Mouse (Mus musculus) CH12.LX (cell line): ENCODE measurements around the gene Grin2a. TPM values are rescaled to one million over a fixed set of nuclear protein-coding genes. Genes with fewer than 3 reads are reported as not detected.

Source experiments
- DNase-seq: peaks from one replicate; pipeline ENCODE4 v3.0.0-alpha.2; 2013; ENCODE audit errors: extremely low read depth
- H3K27ac ChIP-seq: 2 replicates; pipeline ENCODE4 v1.5.1; 2012; ENCODE audit warnings: low read depth, mild to moderate bottlenecking, control low read depth, moderate library complexity; ENCODE audit not compliant: insufficient read depth
- H3K27me3 ChIP-seq: replicated peaks from 2 replicates; pipeline ENCODE3; 2012; ENCODE audit warnings: inconsistent platforms
- H3K36me3 ChIP-seq, 2 experiments: replicated peaks in 1 of 2; 2 replicates each; pipeline versions ENCODE3 to v1.6.1; 2012; ENCODE audit warnings: inconsistent platforms in 1 of 2, low read length in 1 of 2, mild to moderate bottlenecking in 1 of 2, mixed read lengths in 1 of 2, moderate library complexity in 1 of 2; ENCODE audit not compliant: control insufficient read depth in 1 of 2, insufficient read depth in 1 of 2
- H3K4me1 ChIP-seq, 2 experiments: 2 replicates each; pipeline ENCODE4 v1.6.1; 2012; ENCODE audit warnings: inconsistent platforms in 1 of 2, moderate library complexity in 1 of 2; ENCODE audit not compliant: insufficient read depth in 2 of 2, control insufficient read depth in 1 of 2
- H3K4me2 ChIP-seq: 2 replicates; pipeline ENCODE4 v1.6.1; 2012; ENCODE audit warnings: low read depth, mild to moderate bottlenecking, control low read depth; ENCODE audit not compliant: poor library complexity, insufficient read depth, severe bottlenecking
- H3K4me3 ChIP-seq, 3 experiments: fragments of 150-350 bp in 1 of 3; sonication (generic) in 1 of 3; replicated peaks in 1 of 3; 2 replicates each; pipeline versions ENCODE3 to v1.5.1; 2011 to 2012; ENCODE audit warnings: low read depth in 2 of 3, low read length in 2 of 3, mild to moderate bottlenecking in 2 of 3, moderate library complexity in 2 of 3, control low read depth in 1 of 3, improper control_type of control experiment in 1 of 3, inconsistent platforms in 1 of 3, mixed read lengths in 1 of 3; ENCODE audit not compliant: poor library complexity in 1 of 3
- H3K79me2 ChIP-seq: replicated peaks from 2 replicates; pipeline ENCODE4 v1.6.1; 2012; ENCODE audit warnings: mild to moderate bottlenecking, moderate library complexity; ENCODE audit not compliant: control insufficient read depth, poor library complexity, insufficient read depth, severe bottlenecking; ENCODE audit errors: extremely low read depth
- H3K9ac ChIP-seq: 2 replicates; pipeline ENCODE4 v1.6.1; 2012; ENCODE audit warnings: low read depth, mild to moderate bottlenecking, control low read depth, moderate library complexity; ENCODE audit not compliant: insufficient read depth
- H3K9me3 ChIP-seq: replicated peaks from 2 replicates; pipeline ENCODE3; 2012; ENCODE audit warnings: low read length, inconsistent platforms, mixed read lengths
- CHD1 ChIP-seq: IDR thresholded peaks from 2 replicates; pipeline ENCODE4 v1.6.1; 2012; ENCODE audit warnings: low read depth, low read length, improper control_type of control experiment, inconsistent platforms
- CTCF ChIP-seq, 2 experiments: IDR thresholded peaks in 1 of 2; conservative IDR thresholded peaks in 1 of 2; 2 replicates each; pipeline ENCODE4 v1.5.1; 2011 to 2012; ENCODE audit warnings: low read depth in 2 of 2, low read length in 2 of 2, improper control_type of control experiment in 1 of 2, inconsistent platforms in 1 of 2, mild to moderate bottlenecking in 1 of 2, moderate library complexity in 1 of 2
- EP300 ChIP-seq: IDR thresholded peaks from 2 replicates; pipeline ENCODE4 v1.6.1; 2011; ENCODE audit warnings: low read length, improper control_type of control experiment
- IRF4 ChIP-seq: IDR thresholded peaks from 2 replicates; pipeline ENCODE4 v1.6.1; 2014; ENCODE audit warnings: low read depth, mild to moderate bottlenecking, inconsistent platforms, low read length, improper control_type of control experiment
- JUND ChIP-seq: conservative IDR thresholded peaks from 2 replicates; pipeline ENCODE4 v1.6.1; 2011; ENCODE audit warnings: low read depth, low read length, improper control_type of control experiment
- KAT2A ChIP-seq: IDR thresholded peaks from 2 replicates; pipeline ENCODE4 v1.6.1; 2012; ENCODE audit warnings: low read length, improper control_type of control experiment, inconsistent platforms; ENCODE audit not compliant: insufficient replicate concordance
- MAX ChIP-seq: IDR thresholded peaks from 2 replicates; pipeline ENCODE4 v1.6.1; 2011; ENCODE audit warnings: low read length, improper control_type of control experiment
- MXI1 ChIP-seq: IDR thresholded peaks from 2 replicates; pipeline ENCODE4 v1.6.1; 2011; ENCODE audit warnings: mild to moderate bottlenecking, low read depth, low read length, improper control_type of control experiment
- NRF1 ChIP-seq: IDR thresholded peaks from 2 replicates; pipeline ENCODE4 v1.6.1; 2014; ENCODE audit warnings: low read depth, mild to moderate bottlenecking, inconsistent platforms, low read length, improper control_type of control experiment, moderate library complexity
- PAX5 ChIP-seq: IDR thresholded peaks from 2 replicates; pipeline ENCODE4 v1.6.1; 2012; ENCODE audit warnings: low read length, inconsistent platforms, mixed read lengths
- POLR2AphosphoS2 ChIP-seq: IDR thresholded peaks from 2 replicates; pipeline ENCODE4 v1.6.1; 2011; ENCODE audit warnings: low read depth, low read length, improper control_type of control experiment
- RCOR1 ChIP-seq: conservative IDR thresholded peaks from 2 replicates; pipeline ENCODE4 v1.6.1; 2012; ENCODE audit warnings: low read depth, mild to moderate bottlenecking, inconsistent platforms, low read length, improper control_type of control experiment
- SIN3A ChIP-seq: IDR thresholded peaks from 2 replicates; pipeline ENCODE4 v1.6.1; 2012; ENCODE audit warnings: low read length, improper control_type of control experiment, inconsistent platforms
- SMC3 ChIP-seq: IDR thresholded peaks from 2 replicates; pipeline ENCODE4 v1.6.1; 2011; ENCODE audit warnings: low read depth, low read length, improper control_type of control experiment
- TCF12 ChIP-seq: IDR thresholded peaks from 2 replicates; pipeline ENCODE4 v1.6.1; 2014; ENCODE audit warnings: low read depth, mild to moderate bottlenecking, inconsistent platforms, low read length, improper control_type of control experiment
- ZC3H11A ChIP-seq: IDR thresholded peaks from 2 replicates; pipeline ENCODE4 v1.6.1; 2012; ENCODE audit warnings: low read depth, mild to moderate bottlenecking, inconsistent platforms, low read length, improper control_type of control experiment
- ZKSCAN1 ChIP-seq: IDR thresholded peaks from 2 replicates; pipeline ENCODE4 v1.6.1; 2012; ENCODE audit warnings: low read depth, inconsistent platforms, low read length, improper control_type of control experiment, borderline replicate concordance
- ZMIZ1 ChIP-seq: IDR thresholded peaks from 2 replicates; pipeline ENCODE4 v1.6.1; 2012; ENCODE audit warnings: low read depth, mild to moderate bottlenecking, inconsistent platforms, low read length, improper control_type of control experiment
- ZNF384 ChIP-seq: IDR thresholded peaks from 2 replicates; pipeline ENCODE4 v1.6.1; 2012; ENCODE audit warnings: low read depth, low read length, improper control_type of control experiment, inconsistent platforms
- dilution Hi-C: fragments of 300-500 bp; cut with MboI; formaldehyde crosslinking; loops from 2 replicates; pipeline ENCODE4 v1.14.3; 2020; ENCODE audit warnings: low sequenced_read_pairs; ENCODE audit not compliant: extremely low pct_unique_long_range_greater_than_20kb, extremely low pct_ligation_motif_present
- in situ Hi-C: fragments of 300-500 bp; cut with MboI; formaldehyde crosslinking; loops from 3 replicates; pipeline ENCODE4 v1.14.3; 2019; ENCODE audit warnings: low sequenced_read_pairs, low pct_ligation_motif_present, low pct_unique_long_range_greater_than_20kb, mixed read lengths
- polyA plus RNA-seq: library from polyadenylated mRNA; unstranded; fragments of >175 nt; gene quantifications from 2 replicates; pipeline ENCODE4 v1.2.1, GENCODE M21; 2012; ENCODE audit warnings: low read depth; ENCODE audit not compliant: insufficient read length
- total RNA-seq, 2 experiments: library from RNA; depleted of rRNA; stranded (reverse); fragments of 300-350 nt in 1 of 2; fragments of >200 nt in 1 of 2; gene quantifications; 2 replicates each; pipeline ENCODE4 v1.2.3; 2012 to 2014

Grin2a gene
- total and polyA plus RNA-seq, 3 experiments = not detected

DNA sequence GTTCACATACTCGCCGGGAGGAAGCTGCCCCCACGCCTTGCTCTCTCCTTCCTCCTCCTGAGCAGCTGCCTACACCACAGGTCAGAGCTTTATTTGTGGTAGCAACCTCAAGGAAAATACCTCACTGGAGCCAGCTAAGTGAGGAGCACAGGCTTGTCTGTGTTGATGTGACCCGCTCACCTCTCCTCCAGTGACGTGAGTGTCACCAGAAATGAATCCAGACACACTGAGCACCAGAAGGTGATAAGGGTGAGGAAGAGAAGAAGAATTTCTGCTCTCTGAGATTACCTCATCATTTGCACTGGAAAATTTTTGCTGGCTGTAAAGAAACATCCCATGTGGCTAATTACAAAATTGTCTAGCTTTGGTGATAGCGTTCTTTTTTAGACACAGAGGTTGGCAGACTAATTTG lies 324.6 kb downstream of the Grin2a start:
- H3K27ac ChIP-seq = no peak overlapping the region
- H3K27me3 ChIP-seq = no peaks in the 10 kb centered on the region
- dilution Hi-C loops (no loop called here), in situ Hi-C loops (no loop called here)
- peaks cover 0 to 13% of the 10 kb centered on the region in 2 experiments; a peak in 3 of 4 replicates for H3K4me1 ChIP-seq
- no peak for TF ChIP-seq ZMIZ1
- no peak for TF ChIP-seq RCOR1
- TF ChIP-seq PAX5 = no peak
- no peak for TF ChIP-seq ZC3H11A
- no peak for TF ChIP-seq NRF1
- TF ChIP-seq ZNF384 = no peak
- TF ChIP-seq SMC3 = no peak
- TF ChIP-seq CTCF (conservative IDR thresholded peaks at IDR 0.05 in 1 of 2, IDR thresholded peaks at IDR 0.05 in 1 of 2; ENCODE audit: low read depth in 2 of 2, low read length in 2 of 2) = no peak
- TF ChIP-seq MXI1 = no peak
- TF ChIP-seq IRF4 = no peak
- TF ChIP-seq KAT2A = no peak
- TF ChIP-seq TCF12 = no peak
- no peak for TF ChIP-seq SIN3A
- no peak for TF ChIP-seq EP300
- TF ChIP-seq JUND = no peak
- no peak overlapping the region for H3K4me2 ChIP-seq
- no peaks in the 10 kb centered on the region for H3K79me2 ChIP-seq
- no peak for DNase-seq
- H3K9ac ChIP-seq = no peak overlapping the region
- no peaks in the 10 kb centered on the region for H3K36me3 ChIP-seq
- no peaks in the 10 kb centered on the region for H3K9me3 ChIP-seq
- H3K4me3 ChIP-seq = no peak overlapping the region

GRCm38 (mm10) chr16:9665896-9666295 lies 329.5 kb downstream of the Grin2a start:
- Histone ChIP-seq H3K4me3 (no peak overlapping the region), H3K79me2 (no peaks in the 10 kb centered on the region), H3K9ac (no peak overlapping the region), H3K36me3 (no peaks in the 10 kb centered on the region), H3K27me3 (no peaks in the 10 kb centered on the region), H3K4me2 (no peak overlapping the region), H3K9me3 (no peaks in the 10 kb centered on the region), H3K4me1 (peaks cover 0 to 12% of the 10 kb centered on the region in 2 experiments; a peak in 2 of 4 replicates), H3K27ac (no peak overlapping the region)
- in situ Hi-C loops (no loop called here), dilution Hi-C loops (no loop called here)
- TF ChIP-seq ZKSCAN1 (no peak), ZNF384 (no peak), ZC3H11A (no peak), SMC3 (no peak), MAX (no peak), IRF4 (no peak), CTCF (conservative IDR thresholded peaks at IDR 0.05 in 1 of 2, IDR thresholded peaks at IDR 0.05 in 1 of 2; ENCODE audit: low read depth in 2 of 2, low read length in 2 of 2) (no peak), CHD1 (no peak), RCOR1 (no peak), POLR2AphosphoS2 (no peak), KAT2A (no peak)
- no peak for DNase-seq
